Mouse (Mus musculus): ENCODE measurements at regions not wholly inside any gene's neighbourhood (a gene's known extent, or its start where the extent isn't known, plus 50 kb on each side); places are given as distances from the start of the nearest gene placed in this dataset.

DNA sequence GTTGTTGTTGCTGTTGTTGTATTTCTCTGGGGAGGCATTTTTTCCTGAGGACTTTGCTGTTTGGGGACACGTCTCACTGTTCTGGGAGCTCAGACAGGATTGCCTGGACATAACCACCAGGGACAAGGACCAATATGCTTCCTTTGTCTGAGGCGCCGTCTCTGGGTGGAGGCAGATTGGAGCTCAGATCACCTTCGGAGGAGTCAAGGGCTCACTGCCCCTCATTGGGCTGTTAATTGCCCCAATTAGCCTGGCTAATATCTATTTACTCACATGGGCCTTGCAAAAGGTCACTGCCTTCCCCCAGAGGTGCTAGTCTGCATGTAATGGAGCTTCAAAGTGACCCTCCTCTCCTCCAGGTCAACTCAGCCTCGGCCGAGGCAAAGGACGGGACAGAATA, 270.5 kb downstream of the 3100002H09Rik start:
- TF ChIP-seq CTCF (IDR thresholded peaks at IDR 0.05) (no peak), EP300 (IDR thresholded peaks at IDR 0.05) (no peak)

Measured in lung, postnatal 0 days (tissue).